20 mouse cellular contexts compared by ENCODE assay signal in genomic region chr1:89231756-89232155, GRCm38 (mm10).
"Had no signal": no experiment of that assay in that cellular context is flagged by ENCODE, and none has a peak within 500 bp of the region (broad histone marks: within the 10 kb centered on the region; RNA-seq: fewer than 3 reads in every experiment).

No protein-coding gene starts in this region.

- H3K4me3 ChIP-seq: kidney, embryonic 15.5 days; limb, embryonic 10.5 days; limb, embryonic 13.5 days; liver, embryonic 13.5 days; midbrain, embryonic 12.5 days; midbrain, embryonic 15.5 days; neural tube, embryonic 12.5 days; neural tube, embryonic 15.5 days; stomach, embryonic 15.5 days had no signal

- DNase-seq: kidney, postnatal 10 days; kidney, postnatal 36 days; liver; liver, embryonic 13.5 days; lung, adult 2 months; lung, postnatal 14 days; lung, postnatal 4 days; right cerebral cortex, adult 18-20 months; right cerebral cortex, postnatal 14 days; right cerebral cortex, postnatal 4 days; spleen, adult 18-20 months; thymus, postnatal 36 days had no signal

- H3K27ac ChIP-seq: kidney, embryonic 15.5 days; limb, embryonic 10.5 days; limb, embryonic 13.5 days; liver, embryonic 13.5 days; midbrain, embryonic 12.5 days; midbrain, embryonic 15.5 days; neural tube, embryonic 12.5 days; neural tube, embryonic 15.5 days; stomach, embryonic 15.5 days had no signal

- H3K9me3 ChIP-seq: kidney, embryonic 15.5 days; limb, embryonic 10.5 days; liver, embryonic 13.5 days; midbrain, embryonic 12.5 days; midbrain, embryonic 15.5 days; neural tube, embryonic 12.5 days; neural tube, embryonic 15.5 days; stomach, embryonic 15.5 days had no signal

- ATAC-seq: midbrain, embryonic 15.5 days had no signal

- H3K36me3 ChIP-seq: kidney, embryonic 15.5 days; limb, embryonic 10.5 days; limb, embryonic 13.5 days; liver, embryonic 13.5 days; midbrain, embryonic 12.5 days; midbrain, embryonic 15.5 days; neural tube, embryonic 12.5 days; neural tube, embryonic 15.5 days; stomach, embryonic 15.5 days had no signal

- H3K27me3 ChIP-seq: kidney, embryonic 15.5 days; limb, embryonic 13.5 days; liver, embryonic 13.5 days; neural tube, embryonic 12.5 days; neural tube, embryonic 15.5 days; stomach, embryonic 15.5 days had no signal

- H3K9ac ChIP-seq: kidney, embryonic 15.5 days; limb, embryonic 13.5 days; liver, embryonic 13.5 days; midbrain, embryonic 12.5 days; midbrain, embryonic 15.5 days; neural tube, embryonic 12.5 days; neural tube, embryonic 15.5 days; stomach, embryonic 15.5 days had no signal

- H3K4me2 ChIP-seq: kidney, embryonic 15.5 days; limb, embryonic 13.5 days; liver, embryonic 13.5 days; midbrain, embryonic 12.5 days; midbrain, embryonic 15.5 days; neural tube, embryonic 12.5 days; neural tube, embryonic 15.5 days; stomach, embryonic 15.5 days had no signal

- H3K4me1 ChIP-seq: liver, embryonic 13.5 days; stomach, embryonic 15.5 days had no signal
